Mouse (Mus musculus) megakaryocyte, embryonic 14.5 days (primary cell): ENCODE measurements around the gene Fkbp2. TPM values are rescaled to one million over a fixed set of nuclear protein-coding genes. Genes with fewer than 3 reads are reported as not detected.

Experiments
- H3K27me3 ChIP-seq: replicated peaks from 2 replicates; pipeline ENCODE3; 2012; ENCODE audit warnings: inconsistent platforms
- H3K36me3 ChIP-seq: replicated peaks from 2 replicates; pipeline ENCODE3; 2012; ENCODE audit warnings: low read length, inconsistent platforms, mixed read lengths
- H3K4me1 ChIP-seq: 2 replicates; pipeline ENCODE4 v1.6.1; 2012; ENCODE audit warnings: inconsistent platforms
- H3K4me3 ChIP-seq: replicated peaks from 2 replicates; pipeline ENCODE3; 2012; ENCODE audit warnings: moderate library complexity, mild to moderate bottlenecking, inconsistent platforms
- H3K9me3 ChIP-seq: 2 replicates; pipeline ENCODE4 v1.6.1; 2012; ENCODE audit warnings: inconsistent platforms
- FLI1 ChIP-seq: IDR thresholded peaks from 2 replicates; pipeline ENCODE4 v1.6.1; 2012; ENCODE audit warnings: low read length, inconsistent platforms, mixed read lengths
- GATA1 ChIP-seq: IDR thresholded peaks from 3 replicates; pipeline ENCODE4 v1.6.1; 2012; ENCODE audit warnings: mixed read lengths, low read length, inconsistent platforms, borderline replicate concordance
- polyA plus RNA-seq: library from polyadenylated mRNA; stranded (reverse); fragments of >175 nt; gene quantifications from 2 replicates; pipeline ENCODE4 v1.2.3, GENCODE M21; 2012; ENCODE audit warnings: low replicate concordance; ENCODE audit not compliant: insufficient read depth

Gene Fkbp2
- polyA plus RNA-seq, 1 experiment: 460 TPM

- peak overlapping the region; percentile 99 for H3K4me3 ChIP-seq
These were observed 1.7 kb downstream of the Fkbp2 start for GRCm38 (mm10) chr19:6978639-6978974.

GRCm38 (mm10) chr19:6977759-6978638, 2.3 kb downstream of the Fkbp2 start:
- Histone ChIP-seq H3K4me1 (peaks cover 76% of the 10 kb centered on the region), H3K9me3 (no peaks in the 10 kb centered on the region), H3K4me3 (peak overlapping the region; percentile 99), H3K27me3 (no peaks in the 10 kb centered on the region), H3K36me3 (peaks cover 30% of the 10 kb centered on the region)
- no peak for TF ChIP-seq GATA1
- TF ChIP-seq FLI1: no peak

More at GRCm38 (mm10) chr19:6978639-6978974, 1.7 kb downstream of the Fkbp2 start:
- no peaks in the 10 kb centered on the region for H3K9me3 ChIP-seq
- peaks cover 71% of the 10 kb centered on the region for H3K4me1 ChIP-seq
- peaks cover 34% of the 10 kb centered on the region for H3K36me3 ChIP-seq
- no peaks in the 10 kb centered on the region for H3K27me3 ChIP-seq
- no peak for TF ChIP-seq GATA1
- no peak for TF ChIP-seq FLI1

- peaks cover 78% of the 10 kb centered on the region for H3K4me1 ChIP-seq
- no peak for TF ChIP-seq GATA1
- TF ChIP-seq FLI1: no peak
- H3K27me3 ChIP-seq: no peaks in the 10 kb centered on the region
- H3K36me3 ChIP-seq: peaks cover 21% of the 10 kb centered on the region
- H3K9me3 ChIP-seq: no peaks in the 10 kb centered on the region
- peak within 1 kb of the TSS; percentile 97 for H3K4me3 ChIP-seq
These were observed 4.5 kb downstream of the Fkbp2 start, which contains the start of gene Plcb3 for GRCm38 (mm10) chr19:6975537-6976521. Plcb3 (minus strand) TSS chr19:6976470.

GRCm38 (mm10) chr19:6974211-6975205, 5.8 kb downstream of the Fkbp2 start, which contains the start of gene Ppp1r14b:
Ppp1r14b (plus strand) TSS chr19:6974968.
- TF ChIP-seq GATA1 (no peak), FLI1 (no peak)
- H3K4me3 ChIP-seq: peak within 1 kb of the TSS; percentile 98
- H3K4me1 ChIP-seq: peaks cover 88% of the 10 kb centered on the region
- no peaks in the 10 kb centered on the region for H3K27me3 ChIP-seq
- H3K36me3 ChIP-seq: peaks cover 21% of the 10 kb centered on the region
- H3K9me3 ChIP-seq: no peaks in the 10 kb centered on the region

GRCm38 (mm10) chr19:6973581-6974190, 6.6 kb downstream of the Fkbp2 start:
- no peaks in the 10 kb centered on the region for H3K27me3 ChIP-seq
- H3K9me3 ChIP-seq: no peaks in the 10 kb centered on the region
- peaks cover 87% of the 10 kb centered on the region for H3K4me1 ChIP-seq
- H3K4me3 ChIP-seq: peak overlapping the region; percentile 98
- no peak for TF ChIP-seq FLI1
- no peak for TF ChIP-seq GATA1
- peaks cover 21% of the 10 kb centered on the region for H3K36me3 ChIP-seq

- H3K4me3 ChIP-seq: peak overlapping the region; percentile 35
- H3K9me3 ChIP-seq: no peaks in the 10 kb centered on the region
- TF ChIP-seq GATA1: no peak
- TF ChIP-seq FLI1: no peak
- peaks cover 87% of the 10 kb centered on the region for H3K4me1 ChIP-seq
- no peaks in the 10 kb centered on the region for H3K27me3 ChIP-seq
- peaks cover 12% of the 10 kb centered on the region for H3K36me3 ChIP-seq
These were observed 7.9 kb downstream of the Fkbp2 start for GRCm38 (mm10) chr19:6972247-6972917.

- Histone ChIP-seq H3K27me3 (no peaks in the 10 kb centered on the region), H3K9me3 (no peaks in the 10 kb centered on the region), H3K36me3 (peaks cover 10% of the 10 kb centered on the region), H3K4me1 (peaks cover 86% of the 10 kb centered on the region), H3K4me3 (peak overlapping the region; percentile 20)
- TF ChIP-seq FLI1 (no peak), GATA1 (no peak)
These were observed 8.7 kb downstream of the Fkbp2 start for GRCm38 (mm10) chr19:6971644-6972043.

GRCm38 (mm10) chr19:6970460-6971085, 9.7 kb downstream of the Fkbp2 start:
- H3K27me3 ChIP-seq: no peaks in the 10 kb centered on the region
- H3K4me1 ChIP-seq: peaks cover 75% of the 10 kb centered on the region
- H3K9me3 ChIP-seq: no peaks in the 10 kb centered on the region
- TF ChIP-seq GATA1: no peak
- no peak for TF ChIP-seq FLI1
- H3K4me3 ChIP-seq: peak overlapping the region; percentile 99
- H3K36me3 ChIP-seq: peaks cover 17% of the 10 kb centered on the region
